In genomic region chr9:108296453-108297355, GRCm38 (mm10) we compare ENCODE assay signal across 8 mouse cellular contexts. TPM values are rescaled to one million over a fixed set of nuclear protein-coding genes. Genes with fewer than 3 reads are reported as not detected.
DNase-seq lines count a peak whose midpoint lies in the region; ATAC-seq and TF ChIP-seq lines count a peak whose summit lies in the region.

TSS of gene Amt (plus strand) at chr9:108296853.

- TF ChIP-seq CTCF in lung, adult 2 months (IDR thresholded peaks at IDR 0.05; ENCODE audit: insufficient read depth, low read length) = no peak
- TF ChIP-seq CTCF in cortical plate, adult 2 months (IDR thresholded peaks at IDR 0.05; ENCODE audit: extremely low read depth, insufficient read depth, low read length) = no peak

- 0 out of 2 replicates have a peak within 1 kb of the TSS, but pooled peaks have one; percentile 8 for H3K27ac ChIP-seq in cortical plate, adult 2 months (ENCODE audit: insufficient read depth, low read length)
- H3K27ac ChIP-seq in hindbrain, embryonic 14.5 days = peak within 1 kb of the TSS; percentile 32; the same call in 1 of the 2 replicates
- peak within 1 kb of the TSS; percentile 45; the same call in 1 of the 2 replicates for H3K27ac ChIP-seq in midbrain, embryonic 13.5 days

- H3K9ac ChIP-seq in hindbrain, embryonic 14.5 days = peak within 1 kb of the TSS; percentile 24; the same call in 1 of the 2 replicates
- peak within 1 kb of the TSS; percentile 57 for H3K9ac ChIP-seq in midbrain, embryonic 13.5 days (replicated peaks)

- H3K4me1 ChIP-seq in lung, adult 2 months (ENCODE audit: control insufficient read depth, insufficient read depth, low read length) = no peaks in the 10 kb centered on the region
- H3K4me1 ChIP-seq in cortical plate, adult 2 months (ENCODE audit: control insufficient read depth, insufficient read depth, low read length) = no peaks in the 10 kb centered on the region
- no peaks in the 10 kb centered on the region for H3K4me1 ChIP-seq in hindbrain, embryonic 14.5 days (replicated peaks; ENCODE audit: control insufficient read depth, insufficient read depth, low read length)
- peaks cover 18% of the 10 kb centered on the region for H3K4me1 ChIP-seq in midbrain, embryonic 13.5 days (replicated peaks)

- intact Hi-C loops in left cerebral cortex, postnatal 25 days (cut with DNase I) = no loop called here
- intact Hi-C loops in gastrocnemius, postnatal 14 days (cut with DNase I; ENCODE audit: low total_unique reads) = no loop called here

- 42% methylated on average over 18 of the region's 18 CpGs for WGBS in lung, adult 2 months
- 17% methylated on average over 18 of the region's 18 CpGs for WGBS in hindbrain, embryonic 14.5 days
- 15% methylated on average over 18 of the region's 18 CpGs for WGBS in midbrain, embryonic 13.5 days

- no peaks in the 10 kb centered on the region for H3K9me3 ChIP-seq in hindbrain, embryonic 14.5 days (ENCODE audit: control insufficient read depth, low read length)
- no peaks in the 10 kb centered on the region for H3K9me3 ChIP-seq in midbrain, embryonic 13.5 days

- H3K27me3 ChIP-seq in hindbrain, embryonic 14.5 days (ENCODE audit: control insufficient read depth, insufficient read depth, low read length) = no peaks in the 10 kb centered on the region
- no peaks in the 10 kb centered on the region for H3K27me3 ChIP-seq in midbrain, embryonic 13.5 days

- H3K4me2 ChIP-seq in hindbrain, embryonic 14.5 days (replicated peaks) = peak within 1 kb of the TSS; percentile 41
- H3K4me2 ChIP-seq in midbrain, embryonic 13.5 days (replicated peaks) = peak within 1 kb of the TSS; percentile 47

- no peak within 1 kb of the TSS for H3K4me3 ChIP-seq in lung, adult 2 months (replicated peaks; ENCODE audit: extremely low read depth, low read depth, low read length)
- peak within 1 kb of the TSS; percentile 38 for H3K4me3 ChIP-seq in cortical plate, adult 2 months (ENCODE audit: insufficient read depth, low read length)
- H3K4me3 ChIP-seq in hindbrain, embryonic 14.5 days (replicated peaks; ENCODE audit: low read length) = peak within 1 kb of the TSS; percentile 19
- peak within 1 kb of the TSS; percentile 33 for H3K4me3 ChIP-seq in midbrain, embryonic 13.5 days (replicated peaks)

- peak; percentile 80; the same call in 1 of the 2 replicates for ATAC-seq in hindbrain, embryonic 14.5 days (ENCODE audit: low FRiP score)
- peak; percentile 79 for ATAC-seq in midbrain, embryonic 13.5 days
- no peak for ATAC-seq in inflammation-experienced regulatory T-cells, adult 6 months

- no peak for TF ChIP-seq POLR2A in lung, adult 2 months (IDR thresholded peaks at IDR 0.05; ENCODE audit: borderline replicate concordance, extremely low read depth, low read depth, low read length)
- peak; percentile 34; the same call in 1 of the 2 replicates for TF ChIP-seq POLR2A in cortical plate, adult 2 months (IDR thresholded peaks at IDR 0.05; ENCODE audit: extremely low read depth, insufficient read depth, low read length)

- peaks cover 65% of the 10 kb centered on the region for H3K36me3 ChIP-seq in hindbrain, embryonic 14.5 days (replicated peaks; ENCODE audit: control insufficient read depth, insufficient read depth)
- H3K36me3 ChIP-seq in midbrain, embryonic 13.5 days = peaks cover 46% of the 10 kb centered on the region

- no peak for DNase-seq in lung, adult 2 months
- no peak for DNase-seq in lung, postnatal 14 days
- peak; percentile 42 for DNase-seq in hindbrain, embryonic 14.5 days (ENCODE audit: low spot score)
- peak in 1 of 2 experiments; percentile 39 for DNase-seq in left cerebral cortex, postnatal 25 days (ENCODE audit: low spot score in 2 of 2)
- no peak for DNase-seq in gastrocnemius, postnatal 14 days

RNA-seq across cellular contexts. Expression of gene Amt, which starts in this region (rescaled TPM):
- 7.0 and 13.3 TPM in 2 replicates for polyA plus RNA-seq in lung, adult 2 months (2012; rRNA removed)
- polyA plus RNA-seq in cortical plate, adult 2 months (2012; rRNA removed) = 54.1 and 55.0 TPM in 2 replicates
- 18.6 and 24.4 TPM in 2 replicates for polyA plus RNA-seq in hindbrain, embryonic 14.5 days (2014; fragmentation: Nextera tagmentation; extraction: Ambion mirVana)
- 10 to 100 TPM; 31.1 to 35.0 TPM for total RNA-seq in left cerebral cortex, postnatal 25 days (2021)
- 33.6 and 35.5 TPM in 2 replicates for polyA plus RNA-seq in midbrain, embryonic 13.5 days (2015; fragmentation: Nextera tagmentation; extraction: Ambion mirVana)
- 1 to 10 TPM in 2 of 3 experiments, under 1 TPM in 1; 0.18 to 1.3 (median 1.1) TPM for polyA plus RNA-seq in inflammation-experienced regulatory T-cells, adult 6 months (2017; shearing (Covaris generic))
- total RNA-seq in gastrocnemius, postnatal 14 days (2021) = 1 to 10 TPM in 1 of 2 experiments, under 1 TPM in 1; 0.76 to 1.3 TPM

Comparison
In these comparisons a context has a peak if more than half of its experiments do, and no peak if none do; other contexts are left out.
1. RNA of gene Amt (total RNA-seq): 31.1 to 35.0 TPM in left cerebral cortex, postnatal 25 days; 0.76 to 1.3 TPM in gastrocnemius, postnatal 14 days; every median in the first group is over 10 times any median in the second.
2. Peak in every context shown above with its lines, with median percentiles within 50 percentile points of each other: H3K27ac ChIP-seq.